Mouse (Mus musculus) neural tube, embryonic 12.5 days (tissue): ENCODE results near the gene Drg1. TPM values are rescaled to one million over a fixed set of nuclear protein-coding genes. Genes with fewer than 3 reads are reported as not detected.

Source experiments
- ATAC-seq: fragments of 200-750 bp; cut with Nextera tagmentation; 2 replicates; pipeline ENCODE4 v1.8.0; 2017; ENCODE audit warnings: low read depth, mild to moderate bottlenecking, moderate TSS enrichment, moderate library complexity; ENCODE audit not compliant: low FRiP score
- H3K27ac ChIP-seq: fragments of 300-500 bp; sonication (generic); 2 replicates; pipeline ENCODE4 v1.5.1; 2016
- H3K27me3 ChIP-seq: fragments of 300-500 bp; sonication (generic); replicated peaks from 2 replicates; pipeline ENCODE4 v1.6.1; 2016; ENCODE audit warnings: mild to moderate bottlenecking
- H3K36me3 ChIP-seq: fragments of 300-500 bp; sonication (generic); 2 replicates; pipeline ENCODE4 v1.6.1; 2016; ENCODE audit warnings: mild to moderate bottlenecking
- H3K4me1 ChIP-seq: fragments of 300-500 bp; sonication (generic); 2 replicates; pipeline ENCODE4 v1.6.1; 2016
- H3K4me2 ChIP-seq: fragments of 300-500 bp; sonication (generic); replicated peaks from 2 replicates; pipeline ENCODE4 v1.6.1; 2016; ENCODE audit warnings: mild to moderate bottlenecking
- H3K4me3 ChIP-seq: fragments of 300-500 bp; sonication (generic); 2 replicates; pipeline ENCODE4 v1.5.1; 2016
- H3K9ac ChIP-seq: fragments of 300-500 bp; sonication (generic); 2 replicates; pipeline ENCODE4 v1.6.1; 2016; ENCODE audit warnings: mild to moderate bottlenecking
- H3K9me3 ChIP-seq: fragments of 300-500 bp; sonication (generic); 2 replicates; pipeline ENCODE4 v1.6.1; 2016; ENCODE audit warnings: mild to moderate bottlenecking
- WGBS: fragments of 180-500 bp; shearing (Covaris S2); methylation state at CpG from one replicate; pipeline ENCODE4 v1.1.7; 2016; 5-methylcytosine and 5-hydroxymethylcytosine counted together
- polyA plus RNA-seq: library from polyadenylated mRNA; unstranded; fragments of >200 nt; fragmentation: Nextera tagmentation; extraction: Ambion mirVana; gene quantifications from 2 replicates; pipeline ENCODE4 v1.2.1, GENCODE M21; 2016

Gene Drg1
- polyA plus RNA-seq, 1 experiment from 2014 or later: 261 TPM

DNA sequence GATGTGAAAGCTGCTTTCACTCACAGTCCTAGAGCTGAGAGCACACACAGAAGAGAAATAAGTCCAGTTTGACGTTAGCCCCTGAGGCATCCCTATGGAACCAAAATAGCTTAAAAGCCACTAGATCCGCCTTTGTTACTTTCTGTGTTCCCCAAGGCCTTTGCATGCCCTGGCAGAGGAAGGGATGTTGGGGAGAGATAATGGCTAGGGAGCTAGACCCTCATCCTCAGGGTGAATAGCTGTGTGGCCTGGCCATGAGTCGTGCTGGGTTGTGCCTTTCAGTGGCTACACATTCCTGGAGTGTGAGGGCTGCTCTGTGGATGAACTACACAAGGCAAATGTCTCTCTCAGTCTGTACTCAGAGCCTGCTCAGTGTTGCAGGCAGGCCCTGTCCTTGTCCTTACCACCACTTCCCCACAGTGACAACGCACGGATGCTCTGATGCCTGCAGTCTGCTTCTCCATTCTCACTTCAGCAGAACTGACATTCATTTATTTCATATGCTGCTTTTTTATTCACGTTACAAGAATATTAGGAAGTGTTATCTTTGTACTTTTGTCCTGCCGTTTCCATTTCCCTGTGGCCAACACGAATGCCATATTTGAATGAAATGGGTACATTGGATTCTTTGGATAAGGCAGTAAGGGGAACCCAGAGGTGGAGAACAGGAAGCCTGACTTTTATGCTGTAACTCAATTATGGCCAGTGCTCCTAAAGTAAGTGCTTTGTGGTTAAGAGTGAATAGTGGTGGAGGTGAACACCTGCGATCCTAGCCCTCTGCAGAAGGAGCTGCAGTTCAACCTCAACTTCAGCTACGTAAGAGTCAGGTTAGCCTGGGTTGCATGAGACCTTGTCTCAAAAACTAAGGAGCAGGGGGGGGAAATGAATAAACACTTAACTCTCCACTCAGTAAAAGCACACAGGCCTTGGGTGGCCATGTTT is 31.9 kb upstream of the Drg1 start:
- no peak overlapping the region for H3K9ac ChIP-seq
- no peak for ATAC-seq
- 90% methylated on average over 10 of the region's 10 CpGs for WGBS

DNA sequence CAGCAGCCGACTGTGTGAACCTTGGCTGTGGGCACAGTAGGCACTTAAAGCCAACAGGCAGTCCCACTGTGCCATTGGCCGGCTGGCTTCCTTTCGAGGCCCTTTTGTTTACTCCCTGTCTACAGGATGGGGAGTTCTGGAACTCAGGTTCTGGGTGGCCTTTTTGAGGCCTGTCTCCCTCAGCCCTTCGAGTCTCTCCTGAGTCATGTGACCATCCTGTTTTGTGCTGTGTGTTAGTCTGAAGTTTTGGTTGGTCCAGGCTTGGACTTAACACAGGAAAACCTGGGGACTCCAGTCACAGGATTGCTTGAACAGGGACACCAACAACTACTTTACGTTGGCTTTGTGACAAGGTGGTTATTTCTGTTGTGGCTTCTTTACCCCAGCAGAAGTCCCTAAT is 29.8 kb upstream of the Drg1 start:
- H3K27ac ChIP-seq: no peak overlapping the region
- no peaks in the 10 kb centered on the region for H3K27me3 ChIP-seq
- 77% methylated on average over 5 of the region's 5 CpGs for WGBS
- H3K36me3 ChIP-seq: peaks cover 76% of the 10 kb centered on the region
- peaks cover 37% of the 10 kb centered on the region for H3K4me1 ChIP-seq
- ATAC-seq: no peak
- H3K4me3 ChIP-seq: no peak overlapping the region
- no peaks in the 10 kb centered on the region for H3K9me3 ChIP-seq
- peak overlapping the region; percentile 93 for H3K4me2 ChIP-seq
- no peak overlapping the region for H3K9ac ChIP-seq

More for the DNA sequence above, 31.9 kb upstream of the Drg1 start:
- no peak overlapping the region for H3K27ac ChIP-seq
- H3K4me3 ChIP-seq: no peak overlapping the region
- peaks cover 97% of the 10 kb centered on the region for H3K36me3 ChIP-seq
- H3K4me2 ChIP-seq: no peak overlapping the region
- H3K27me3 ChIP-seq: no peaks in the 10 kb centered on the region
- H3K4me1 ChIP-seq: peaks cover 35% of the 10 kb centered on the region
- H3K9me3 ChIP-seq: no peaks in the 10 kb centered on the region

DNA sequence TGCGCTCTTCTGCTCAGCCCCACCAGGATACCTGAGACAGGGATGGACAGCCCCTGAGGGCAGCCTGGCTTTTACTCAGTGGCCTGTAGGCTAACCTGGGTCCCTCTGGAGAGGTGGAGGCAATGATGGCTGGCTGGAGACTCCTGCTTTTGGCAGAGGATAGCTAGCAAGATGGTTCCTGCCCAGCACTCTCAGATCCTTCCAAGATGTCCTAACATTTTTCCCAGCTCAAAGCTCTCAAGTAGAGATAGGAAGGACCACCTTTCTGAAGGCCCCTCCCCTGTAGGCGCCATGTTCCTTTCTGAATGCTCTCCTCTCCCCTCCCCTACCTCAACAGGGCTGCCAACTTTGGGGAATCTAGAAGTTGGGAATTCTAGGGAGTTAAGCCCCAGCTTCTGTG is 28.4 kb upstream of the Drg1 start:
- WGBS: 92% methylated on average over 2 of the region's 2 CpGs
- H3K9ac ChIP-seq: peak overlapping the region; percentile 94
- H3K9me3 ChIP-seq: no peaks in the 10 kb centered on the region
- H3K27ac ChIP-seq: no peak overlapping the region
- peak overlapping the region; percentile 88; the same call in 1 of the 2 replicates for H3K4me3 ChIP-seq
- H3K36me3 ChIP-seq: peaks cover 63% of the 10 kb centered on the region
- ATAC-seq: no peak
- H3K4me1 ChIP-seq: peaks cover 37% of the 10 kb centered on the region
- no peaks in the 10 kb centered on the region for H3K27me3 ChIP-seq
- H3K4me2 ChIP-seq: peak overlapping the region; percentile 93

DNA sequence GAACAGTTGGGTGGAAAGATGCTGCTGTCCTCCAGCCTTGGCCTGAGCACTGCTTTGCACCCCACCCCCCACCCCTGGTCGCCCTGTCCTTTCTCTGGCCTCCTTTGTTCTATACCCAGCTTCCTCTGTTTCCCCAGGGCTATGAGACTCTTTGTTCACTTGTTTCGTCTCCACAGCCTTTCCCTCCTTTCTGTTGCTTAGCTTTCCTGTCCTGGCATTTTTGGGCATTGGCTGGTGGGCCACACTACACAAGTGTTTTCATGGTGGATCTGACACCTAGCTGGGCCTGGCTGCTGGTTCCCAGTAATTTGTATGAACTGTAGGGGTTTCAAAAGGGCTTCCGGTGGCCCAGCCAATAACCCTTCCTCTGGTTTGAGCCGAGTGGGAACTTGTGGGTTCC is 27.1 kb upstream of the Drg1 start:
- Histone ChIP-seq H3K4me2 (peak overlapping the region; percentile 93), H3K27me3 (no peaks in the 10 kb centered on the region), H3K27ac (peak overlapping the region; percentile 99; the same call in 1 of the 2 replicates), H3K4me1 (peaks cover 40% of the 10 kb centered on the region), H3K36me3 (peaks cover 50% of the 10 kb centered on the region), H3K9me3 (no peaks in the 10 kb centered on the region), H3K4me3 (peak overlapping the region; percentile 88), H3K9ac (peak overlapping the region; percentile 94)
- ATAC-seq: no peak
- WGBS: 19% methylated on average over 4 of the region's 4 CpGs

DNA sequence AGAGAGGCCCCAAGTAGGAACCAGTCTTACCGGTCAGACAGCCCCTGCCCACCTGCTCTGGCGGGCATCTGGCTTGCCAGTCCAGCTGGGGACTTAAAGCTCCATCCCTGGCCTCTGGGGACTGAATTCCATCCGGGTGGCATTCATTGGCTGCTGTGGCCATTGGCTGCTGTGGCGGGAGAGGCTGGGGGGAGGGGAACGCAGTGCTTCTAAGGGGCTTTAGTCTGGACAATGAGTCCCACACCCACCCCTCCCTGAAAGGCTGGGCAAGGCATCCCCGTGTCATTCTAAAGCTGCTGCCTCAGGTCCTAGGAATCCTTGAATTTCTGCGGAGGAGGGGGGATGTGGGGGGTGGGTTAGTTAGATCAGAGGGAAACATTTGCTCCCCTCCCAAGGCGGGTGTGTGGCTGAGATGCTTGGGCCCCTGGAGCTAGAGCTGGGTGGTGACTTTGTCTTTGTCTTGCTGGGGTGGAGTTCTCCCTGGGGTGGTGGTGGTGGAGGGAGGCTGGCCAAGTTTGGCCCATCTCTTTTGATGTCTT is 26.6 kb upstream of the Drg1 start:
- H3K27ac ChIP-seq: peak overlapping the region; percentile 99; the same call in 1 of the 2 replicates
- no peaks in the 10 kb centered on the region for H3K9me3 ChIP-seq
- ATAC-seq: peak; percentile 39
- H3K27me3 ChIP-seq: no peaks in the 10 kb centered on the region
- H3K9ac ChIP-seq: peak overlapping the region; percentile 94
- peak overlapping the region; percentile 93 for H3K4me2 ChIP-seq
- 1% methylated on average over 8 of the region's 8 CpGs for WGBS
- H3K36me3 ChIP-seq: peaks cover 44% of the 10 kb centered on the region
- peaks cover 45% of the 10 kb centered on the region for H3K4me1 ChIP-seq
- H3K4me3 ChIP-seq: peak overlapping the region; percentile 88

DNA sequence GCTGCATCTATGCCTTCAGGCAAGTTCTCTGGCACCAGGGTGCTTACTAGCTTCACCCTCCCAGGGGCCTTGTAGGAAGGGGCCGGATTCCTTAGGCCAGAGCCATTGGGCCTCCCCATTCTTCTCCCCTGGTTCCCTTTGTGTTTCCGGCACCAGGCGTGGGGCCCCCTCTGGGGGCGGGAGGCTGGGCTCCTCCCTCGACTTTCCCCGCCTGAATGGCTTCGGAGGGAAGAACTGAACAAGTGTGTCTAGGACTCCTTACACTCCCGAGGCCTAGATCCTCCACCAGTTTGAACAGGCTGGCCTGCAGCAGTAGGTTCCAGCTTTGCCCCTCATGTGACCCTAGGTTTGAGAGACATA is 25.8 kb upstream of the Drg1 start:
- Histone ChIP-seq H3K4me3 (peak overlapping the region; percentile 88), H3K9ac (peak overlapping the region; percentile 94), H3K9me3 (no peaks in the 10 kb centered on the region), H3K4me1 (peaks cover 48% of the 10 kb centered on the region), H3K27me3 (no peaks in the 10 kb centered on the region), H3K36me3 (peaks cover 37% of the 10 kb centered on the region), H3K27ac (peak overlapping the region; percentile 99), H3K4me2 (peak overlapping the region; percentile 93)
- 0% methylated on average over 8 of the region's 8 CpGs for WGBS
- peak; percentile 11 for ATAC-seq

DNA sequence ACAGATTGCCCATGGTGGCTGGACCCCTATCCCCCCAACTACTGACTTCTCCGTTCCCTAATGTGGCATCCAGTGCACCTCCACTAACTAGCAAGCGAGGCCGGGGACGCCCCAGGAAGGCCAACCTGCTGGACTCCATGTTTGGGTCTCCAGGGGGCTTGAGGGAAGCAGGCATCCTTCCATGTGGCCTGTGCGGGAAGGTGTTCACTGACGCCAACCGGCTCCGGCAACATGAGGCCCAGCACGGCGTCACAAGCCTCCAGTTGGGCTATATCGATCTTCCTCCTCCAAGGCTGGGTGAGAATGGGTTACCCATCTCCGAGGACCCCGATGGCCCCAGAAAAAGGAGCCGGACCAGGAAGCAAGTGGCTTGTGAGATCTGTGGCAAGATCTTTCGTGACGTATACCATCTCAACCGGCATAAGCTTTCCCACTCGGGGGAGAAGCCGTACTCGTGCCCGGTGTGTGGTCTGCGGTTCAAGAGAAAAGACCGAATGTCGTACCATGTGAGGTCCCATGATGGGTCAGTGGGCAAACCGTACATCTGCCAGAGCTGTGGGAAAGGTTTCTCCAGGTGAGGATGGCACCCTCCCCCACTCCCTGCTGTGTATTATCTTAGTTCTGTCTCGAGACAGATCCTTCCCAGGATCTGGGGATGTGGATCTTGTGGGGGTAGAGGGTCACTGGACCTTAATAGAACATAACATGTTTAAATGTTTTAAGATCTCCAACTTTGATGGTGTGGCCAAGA is 25.3 kb upstream of the Drg1 start:
- peak overlapping the region; percentile 93 for H3K4me2 ChIP-seq
- peak overlapping the region; percentile 94 for H3K9ac ChIP-seq
- peaks cover 45% of the 10 kb centered on the region for H3K4me1 ChIP-seq
- no peak for ATAC-seq
- under 1% methylated on average over 26 of the region's 26 CpGs for WGBS
- H3K27ac ChIP-seq: peak overlapping the region; percentile 99
- no peaks in the 10 kb centered on the region for H3K27me3 ChIP-seq
- no peaks in the 10 kb centered on the region for H3K9me3 ChIP-seq
- H3K36me3 ChIP-seq: peaks cover 32% of the 10 kb centered on the region
- H3K4me3 ChIP-seq: peak overlapping the region; percentile 88

DNA sequence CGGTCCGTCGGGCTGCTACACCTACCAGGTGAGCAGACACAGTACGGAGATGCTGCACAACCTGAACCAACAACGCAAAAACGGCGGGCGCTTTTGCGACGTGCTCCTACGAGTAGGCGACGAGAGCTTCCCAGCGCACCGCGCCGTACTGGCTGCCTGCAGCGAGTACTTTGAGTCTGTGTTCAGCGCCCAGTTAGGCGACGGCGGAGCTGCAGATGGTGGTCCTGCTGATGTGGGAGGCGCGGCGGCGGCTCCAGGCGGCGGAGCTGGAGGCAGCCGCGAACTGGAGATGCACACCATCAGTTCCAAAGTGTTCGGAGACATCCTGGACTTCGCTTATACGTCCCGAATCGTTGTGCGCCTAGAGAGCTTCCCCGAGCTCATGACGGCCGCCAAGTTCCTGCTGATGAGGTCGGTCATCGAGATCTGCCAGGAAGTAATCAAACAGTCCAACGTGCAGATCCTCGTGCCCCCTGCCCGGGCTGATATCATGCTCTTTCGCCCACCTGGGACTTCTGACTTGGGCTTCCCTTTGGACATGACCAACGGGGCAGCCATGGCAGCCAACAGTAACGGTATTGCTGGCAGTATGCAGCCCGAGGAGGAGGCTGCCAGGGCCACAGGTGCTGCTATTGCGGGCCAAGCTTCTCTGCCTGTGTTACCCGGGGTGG is 24.6 kb upstream of the Drg1 start:
- H3K36me3 ChIP-seq: peaks cover 24% of the 10 kb centered on the region
- ATAC-seq: 0 out of 2 replicates have a peak, but pooled peaks have one; percentile 0
- peak overlapping the region; percentile 88 for H3K4me3 ChIP-seq
- H3K9ac ChIP-seq: peak overlapping the region; percentile 94
- WGBS: under 1% methylated on average over 50 of the region's 50 CpGs
- peak overlapping the region; percentile 99; the same call in 1 of the 2 replicates for H3K27ac ChIP-seq
- peaks cover 39% of the 10 kb centered on the region for H3K4me1 ChIP-seq
- no peaks in the 10 kb centered on the region for H3K27me3 ChIP-seq
- H3K9me3 ChIP-seq: no peaks in the 10 kb centered on the region
- H3K4me2 ChIP-seq: peak overlapping the region; percentile 93

DNA sequence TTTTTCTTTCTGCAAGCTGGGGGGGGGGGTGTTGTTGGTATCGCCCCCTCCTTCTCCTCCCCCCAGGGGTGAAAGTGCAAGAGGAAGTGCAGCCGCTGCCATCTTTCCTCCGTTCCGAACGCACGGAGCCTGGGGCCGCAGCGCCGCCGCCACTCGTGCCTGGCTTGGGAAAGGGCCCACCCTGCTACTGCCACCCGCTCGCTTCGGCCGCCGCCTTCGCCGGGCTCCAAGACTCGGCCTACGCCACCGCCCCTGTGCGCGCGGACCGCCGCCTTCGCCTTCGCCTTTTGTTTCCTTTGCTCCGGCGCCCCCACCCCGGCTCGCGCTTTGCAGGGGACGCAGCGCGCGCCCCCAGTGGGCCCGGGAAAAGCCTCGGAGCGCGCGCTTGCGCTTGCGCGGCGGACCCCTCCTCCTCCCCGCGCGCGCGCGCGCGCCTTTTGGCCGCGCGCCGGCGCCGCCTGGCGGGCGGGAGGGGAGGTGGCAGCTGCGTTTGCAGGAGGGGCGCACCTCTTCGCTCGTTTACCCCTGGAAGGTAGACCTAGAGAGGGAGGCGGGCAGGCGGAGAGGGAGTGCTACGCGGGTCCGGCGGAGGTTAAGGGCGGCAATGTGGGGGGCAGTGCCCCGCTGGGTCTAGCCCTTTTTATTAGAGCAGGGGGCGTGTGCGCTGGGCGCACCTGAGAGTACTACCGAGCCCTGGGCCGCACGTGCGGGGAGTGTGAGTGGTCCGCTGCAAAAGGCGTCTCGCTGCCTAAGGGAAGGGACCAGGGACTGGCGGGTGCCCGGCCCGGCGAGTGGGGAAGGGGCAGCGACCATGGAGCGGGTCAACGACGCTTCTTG is 23.8 kb upstream of the Drg1 start:
- under 1% methylated on average over 91 of the region's 92 CpGs for WGBS
- H3K9me3 ChIP-seq: no peaks in the 10 kb centered on the region
- H3K27ac ChIP-seq: peak overlapping the region; percentile 99
- peak; percentile 52 for ATAC-seq
- H3K4me1 ChIP-seq: peaks cover 32% of the 10 kb centered on the region
- peaks cover 18% of the 10 kb centered on the region for H3K36me3 ChIP-seq
- no peaks in the 10 kb centered on the region for H3K27me3 ChIP-seq
- peak overlapping the region; percentile 93 for H3K4me2 ChIP-seq
- peak overlapping the region; percentile 88 for H3K4me3 ChIP-seq
- peak overlapping the region; percentile 94 for H3K9ac ChIP-seq

DNA sequence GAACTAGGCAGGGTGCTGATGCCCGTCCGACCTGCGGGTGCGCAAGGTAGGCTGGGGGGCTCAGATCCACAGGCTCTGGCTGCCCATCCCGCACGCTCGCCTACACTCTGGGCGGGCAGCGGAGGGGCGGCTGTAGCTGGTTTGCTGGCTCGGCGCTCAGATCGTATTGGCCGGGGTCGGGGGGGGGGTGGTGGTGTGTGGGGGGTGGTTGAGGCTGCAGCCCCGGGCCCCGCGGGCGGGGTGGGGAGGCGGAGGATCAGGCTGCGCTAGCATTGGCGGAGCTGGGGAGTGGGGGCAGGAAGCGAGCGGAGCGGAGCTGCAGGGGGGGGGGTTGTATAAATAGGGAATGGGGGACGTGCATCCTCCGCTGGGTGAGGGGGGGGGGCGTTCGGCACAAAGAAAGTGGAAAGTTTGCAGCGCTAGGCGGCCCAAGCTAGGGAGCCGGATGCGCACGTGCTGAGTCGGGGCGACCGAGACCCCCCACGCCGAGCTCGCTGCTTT is 23.1 kb upstream of the Drg1 start:
- Histone ChIP-seq H3K9ac (peak overlapping the region; percentile 94), H3K27ac (peak overlapping the region; percentile 99), H3K4me3 (peak overlapping the region; percentile 88), H3K4me1 (peaks cover 25% of the 10 kb centered on the region), H3K9me3 (no peaks in the 10 kb centered on the region), H3K27me3 (no peaks in the 10 kb centered on the region), H3K36me3 (peaks cover 11% of the 10 kb centered on the region), H3K4me2 (peak overlapping the region; percentile 93)
- under 1% methylated on average over 28 of the region's 40 CpGs for WGBS
- ATAC-seq: peak; percentile 79
